Mouse (Mus musculus) liver, embryonic 14.5 days (tissue): ENCODE measurements around the gene Mybpc2. TPM values are rescaled to one million over a fixed set of nuclear protein-coding genes. Genes with fewer than 3 reads are reported as not detected.
A peak's percentile ranks its signal among the peaks of the same experiment; 100 is the strongest.

ENCODE experiments used
- ATAC-seq: fragments of 200-750 bp; cut with Nextera tagmentation; 2 replicates; pipeline ENCODE4 v1.8.0; 2017; ENCODE audit warnings: moderate number of reproducible peaks, mild to moderate bottlenecking, moderate library complexity; ENCODE audit not compliant: insufficient read depth
- DNase-seq, 3 experiments: peaks; one replicate each; pipeline ENCODE4 v3.0.0-alpha.2; 2012 to 2013; ENCODE audit warnings: low read depth in 3 of 3, low spot score in 3 of 3
- H3K27ac ChIP-seq: fragments of 300-500 bp; sonication (generic); 2 replicates; pipeline ENCODE4 v1.5.1; 2014; ENCODE audit warnings: moderate library complexity, mild to moderate bottlenecking, control low read depth, inconsistent platforms
- H3K27me3 ChIP-seq: fragments of 300-500 bp; sonication (generic); 2 replicates; pipeline ENCODE4 v1.6.1; 2014; ENCODE audit warnings: mild to moderate bottlenecking, low read length, moderate library complexity; ENCODE audit not compliant: control insufficient read depth, insufficient read depth
- H3K36me3 ChIP-seq: fragments of 300-500 bp; sonication (generic); replicated peaks from 2 replicates; pipeline ENCODE4 v1.6.1; 2014; ENCODE audit warnings: low read depth; ENCODE audit not compliant: control insufficient read depth, insufficient read depth
- H3K4me1 ChIP-seq, 2 experiments: fragments of 200-500 bp in 1 of 2; fragments of 300-500 bp in 1 of 2; sonication (generic) in 1 of 2; replicated peaks; 2 replicates each; pipeline ENCODE4 v1.6.1; 2012 to 2014; ENCODE audit warnings: antibody characterized with exemption in 1 of 2, inconsistent platforms in 1 of 2, low read length in 1 of 2; ENCODE audit not compliant: control insufficient read depth in 2 of 2, insufficient read depth in 2 of 2
- H3K4me2 ChIP-seq: fragments of 300-500 bp; sonication (generic); 2 replicates; pipeline ENCODE4 v1.6.1; 2014; ENCODE audit warnings: low read depth, mild to moderate bottlenecking, control low read depth, moderate library complexity
- H3K4me3 ChIP-seq, 2 experiments: fragments of 200-500 bp in 1 of 2; fragments of 300-500 bp in 1 of 2; sonication (generic) in 1 of 2; 2 replicates each; pipeline ENCODE4 v1.5.1; 2012 to 2014; ENCODE audit warnings: low read depth in 2 of 2, low read length in 2 of 2, mild to moderate bottlenecking in 2 of 2, control low read depth in 1 of 2, inconsistent platforms in 1 of 2, moderate library complexity in 1 of 2; ENCODE audit not compliant: insufficient read depth in 1 of 2
- H3K9ac ChIP-seq: fragments of 300-500 bp; sonication (generic); replicated peaks from 2 replicates; pipeline ENCODE4 v1.6.1; 2014; ENCODE audit warnings: mild to moderate bottlenecking, control low read depth, moderate library complexity
- H3K9me3 ChIP-seq: fragments of 300-500 bp; sonication (generic); 2 replicates; pipeline ENCODE4 v1.6.1; 2016; ENCODE audit warnings: low read length, mixed read lengths; ENCODE audit not compliant: control insufficient read depth
- CTCF ChIP-seq: IDR thresholded peaks from 2 replicates; pipeline ENCODE4 v1.5.1; 2016; ENCODE audit warnings: antibody characterized with exemption, low read depth, control low read depth
- EP300 ChIP-seq: IDR thresholded peaks from 2 replicates; pipeline ENCODE4 v1.6.1; 2016; ENCODE audit warnings: antibody characterized with exemption, low read depth
- WGBS: fragments of 180-500 bp; shearing (Covaris S2); extraction: QIAGEN DNeasy Blood & Tissue Kit; methylation state at CpG from one replicate; pipeline ENCODE4 v1.1.7; 2014; ENCODE audit not compliant: insufficient replicate concordance; 5-methylcytosine and 5-hydroxymethylcytosine counted together
- polyA plus RNA-seq, 2 experiments: library from polyadenylated mRNA; depleted of rRNA in 1 of 2; stranded (reverse) in 1 of 2; unstranded in 1 of 2; fragments of >200 nt; fragmentation: Nextera tagmentation in 1 of 2; extraction: Ambion mirVana in 1 of 2; gene quantifications; 2 replicates each; pipeline versions ENCODE4 v1.2.1 to v1.2.3; 2012 to 2014

The Mybpc2 gene
- polyA plus RNA-seq, 2 experiments = not detected

GRCm38 (mm10) chr7:44475046-44475614 lies 49.3 kb downstream of the Mybpc2 start:
- H3K27ac ChIP-seq = no peak overlapping the region
- TF ChIP-seq EP300 (no peak), CTCF (no peak)
- WGBS = 33% methylated on average over 5 of the region's 5 CpGs
- DNase-seq (no peak), ATAC-seq (no peak)
- peaks cover 54% of the 10 kb centered on the region for H3K27me3 ChIP-seq
- H3K9me3 ChIP-seq = no peaks in the 10 kb centered on the region
- H3K4me1 ChIP-seq = peaks cover 28 to 45% of the 10 kb centered on the region in 2 experiments
- H3K9ac ChIP-seq = no peak overlapping the region
- H3K4me3 ChIP-seq = no peak overlapping the region
- no peak overlapping the region for H3K4me2 ChIP-seq
- peaks cover 11% of the 10 kb centered on the region for H3K36me3 ChIP-seq

GRCm38 (mm10) chr7:44474419-44474818 lies 50.0 kb downstream of the Mybpc2 start:
- no peak overlapping the region for H3K4me3 ChIP-seq
- ATAC-seq (no peak), DNase-seq (no peak)
- peaks cover 16% of the 10 kb centered on the region for H3K36me3 ChIP-seq
- TF ChIP-seq CTCF (no peak), EP300 (no peak)
- no peak overlapping the region for H3K9ac ChIP-seq
- no peak overlapping the region for H3K4me2 ChIP-seq
- no peak overlapping the region for H3K27ac ChIP-seq
- H3K27me3 ChIP-seq = peaks cover 49% of the 10 kb centered on the region
- no peaks in the 10 kb centered on the region for H3K9me3 ChIP-seq
- H3K4me1 ChIP-seq = peaks cover 34 to 46% of the 10 kb centered on the region in 2 experiments
- 33% methylated on average over 4 of the region's 4 CpGs for WGBS

GRCm38 (mm10) chr7:44472961-44473646 lies 51.4 kb downstream of the Mybpc2 start:
- no peak for TF ChIP-seq CTCF
- no peak for TF ChIP-seq EP300
- DNase-seq (no peak), ATAC-seq (no peak)
- H3K9me3 ChIP-seq = no peaks in the 10 kb centered on the region
- H3K4me2 ChIP-seq = no peak overlapping the region
- H3K27ac ChIP-seq = no peak overlapping the region
- H3K9ac ChIP-seq = peak overlapping the region; percentile 45; the same call in 1 of the 2 replicates
- peaks cover 16% of the 10 kb centered on the region for H3K36me3 ChIP-seq
- peaks cover 33 to 46% of the 10 kb centered on the region in 2 experiments for H3K4me1 ChIP-seq
- peaks cover 38% of the 10 kb centered on the region for H3K27me3 ChIP-seq
- 30% methylated on average over 9 of the region's 9 CpGs for WGBS
- H3K4me3 ChIP-seq = no peak overlapping the region

- Histone ChIP-seq H3K4me3 (no peak overlapping the region), H3K27ac (no peak overlapping the region), H3K4me1 (peaks cover 33 to 45% of the 10 kb centered on the region in 2 experiments), H3K36me3 (peaks cover 16% of the 10 kb centered on the region), H3K9ac (no peak overlapping the region), H3K9me3 (no peaks in the 10 kb centered on the region), H3K27me3 (peaks cover 33% of the 10 kb centered on the region), H3K4me2 (no peak overlapping the region)
- no peak for ATAC-seq
- WGBS = 50% methylated on average over 1 of the region's 1 CpGs
- TF ChIP-seq CTCF (no peak), EP300 (no peak)
- DNase-seq = no peak
These were observed 51.9 kb downstream of the Mybpc2 start for GRCm38 (mm10) chr7:44472558-44472885.

- Histone ChIP-seq H3K27ac (peak overlapping the region; percentile 97), H3K9me3 (no peaks in the 10 kb centered on the region), H3K27me3 (peaks cover 28% of the 10 kb centered on the region), H3K4me1 (peaks cover 33 to 50% of the 10 kb centered on the region in 2 experiments), H3K4me2 (no peak overlapping the region), H3K4me3 (no peak overlapping the region), H3K36me3 (peaks cover 16% of the 10 kb centered on the region), H3K9ac (no peak overlapping the region)
- TF ChIP-seq CTCF (no peak), EP300 (no peak)
- WGBS = 45% methylated on average over 6 of the region's 6 CpGs
- DNase-seq (no peak), ATAC-seq (no peak)
These were observed 52.4 kb downstream of the Mybpc2 start for GRCm38 (mm10) chr7:44471880-44472557.
